Mouse (Mus musculus) olfactory bulb, adult 2 months (tissue): ENCODE results near the gene Pax8.

Experiments
- CTCF ChIP-seq: fragments of 200-500 bp; IDR thresholded peaks from 2 replicates; pipeline ENCODE4 v1.5.1; 2012; ENCODE audit warnings: low read depth, mild to moderate bottlenecking, low read length, moderate library complexity; ENCODE audit not compliant: insufficient read depth
- POLR2A ChIP-seq: fragments of 200-500 bp; IDR thresholded peaks from 2 replicates; pipeline ENCODE4 v1.6.1; 2012; ENCODE audit warnings: mild to moderate bottlenecking, low read depth, low read length, moderate library complexity; ENCODE audit not compliant: insufficient read depth

DNA sequence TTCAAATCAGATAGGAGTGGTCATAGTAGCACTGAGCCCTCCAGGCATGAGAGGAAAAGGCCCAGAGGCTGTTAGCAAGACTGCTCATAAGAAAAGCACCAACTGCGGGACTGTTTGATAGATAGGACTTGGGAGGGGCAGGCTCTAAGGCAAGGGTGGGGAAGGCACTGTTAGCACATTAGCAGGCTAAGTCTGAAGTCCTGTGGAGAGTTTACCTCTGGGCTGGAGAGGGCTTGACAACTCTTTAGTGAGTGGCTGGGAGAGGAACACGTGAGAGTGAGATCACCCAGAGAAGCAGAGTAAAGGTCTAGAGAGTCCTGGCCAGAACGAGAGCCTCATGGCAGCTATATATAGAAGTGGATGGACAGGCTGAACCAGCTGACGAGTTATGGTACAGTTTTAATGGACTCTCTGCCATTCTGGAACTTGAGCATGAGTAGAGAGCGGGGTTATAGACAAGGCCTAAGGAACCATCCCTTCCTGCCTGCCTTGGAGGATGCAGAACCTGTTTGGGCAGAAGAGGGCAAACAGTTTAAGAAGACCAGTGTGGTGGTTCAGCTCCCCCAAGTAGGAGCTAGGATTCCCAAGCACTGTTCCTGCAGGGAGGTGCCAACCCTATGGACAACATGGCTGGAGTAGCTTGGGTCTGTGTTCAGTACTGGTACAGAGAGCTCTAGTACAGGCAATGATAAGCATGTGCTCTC lies 96.5 kb downstream of the Pax8 start:
- TF ChIP-seq CTCF = no peak
- TF ChIP-seq POLR2A = no peak
